In the genomic region with DNA sequence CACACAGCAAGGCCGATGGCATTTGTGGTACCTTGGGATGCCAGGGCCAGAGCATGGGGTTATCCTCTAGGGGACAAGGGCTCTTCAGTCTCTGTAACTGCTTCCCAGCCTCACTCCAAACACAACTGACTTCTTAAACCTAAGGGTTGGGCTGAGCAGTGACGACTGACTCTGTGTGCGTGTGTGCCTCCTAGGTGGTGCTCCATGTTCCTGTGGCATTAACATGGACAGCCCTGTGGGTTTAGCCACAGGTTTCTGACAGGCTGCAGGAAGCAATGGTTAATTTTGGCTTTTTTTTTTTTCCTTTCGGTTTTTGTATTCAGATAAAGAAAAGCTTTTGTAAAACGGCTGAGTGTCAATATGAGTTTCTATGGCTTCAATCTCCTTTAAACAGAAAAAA, we compare ENCODE assay signal across 14 mouse cellular contexts.
"Had no signal": no experiment of that assay in that cellular context is flagged by ENCODE, and none has a peak within 500 bp of the region (broad histone marks: within the 10 kb centered on the region; RNA-seq: fewer than 3 reads in every experiment).

No protein-coding gene starts in this region.

- ATAC-seq: midbrain, embryonic 13.5 days; midbrain, embryonic 15.5 days had no signal

- DNase-seq: lung, adult 18-20 months; lung, embryonic 14.5 days; lung, postnatal 10 days; lung, postnatal 4 days; retina, postnatal 1 day; right cerebral cortex, adult 18-20 months; right cerebral cortex, postnatal 25 days; right cerebral cortex, postnatal 4 days; spleen, adult 18-20 months; thymus, adult 18-20 months; thymus, postnatal 14 days; thymus, postnatal 4 days had no signal
